Mouse (Mus musculus) G1E (cell line): ENCODE measurements around the gene Mcrip1.

ENCODE experiments used
- CTCF ChIP-seq: IDR thresholded peaks from 2 replicates; pipeline ENCODE4 v1.5.1; 2012; ENCODE audit warnings: low read depth, low read length, inconsistent platforms, mixed read lengths
- GATA1 ChIP-seq: IDR thresholded peaks from 2 replicates; pipeline ENCODE4 v1.6.1; 2012; ENCODE audit warnings: borderline replicate concordance, low read length, inconsistent platforms, mixed read lengths
- TAL1 ChIP-seq: conservative IDR thresholded peaks from 2 replicates; pipeline ENCODE4 v1.6.1; 2012; ENCODE audit warnings: low read depth, low read length, inconsistent platforms, mixed read lengths

- TF ChIP-seq CTCF (no peak), GATA1 (no peak), TAL1 (no peak)
These were observed 27.9 kb upstream of the Mcrip1 start for GRCm38 (mm10) chr11:120577211-120578023.
